Comparison of ENCODE assay signal across 8 mouse cellular contexts in the genomic region with DNA sequence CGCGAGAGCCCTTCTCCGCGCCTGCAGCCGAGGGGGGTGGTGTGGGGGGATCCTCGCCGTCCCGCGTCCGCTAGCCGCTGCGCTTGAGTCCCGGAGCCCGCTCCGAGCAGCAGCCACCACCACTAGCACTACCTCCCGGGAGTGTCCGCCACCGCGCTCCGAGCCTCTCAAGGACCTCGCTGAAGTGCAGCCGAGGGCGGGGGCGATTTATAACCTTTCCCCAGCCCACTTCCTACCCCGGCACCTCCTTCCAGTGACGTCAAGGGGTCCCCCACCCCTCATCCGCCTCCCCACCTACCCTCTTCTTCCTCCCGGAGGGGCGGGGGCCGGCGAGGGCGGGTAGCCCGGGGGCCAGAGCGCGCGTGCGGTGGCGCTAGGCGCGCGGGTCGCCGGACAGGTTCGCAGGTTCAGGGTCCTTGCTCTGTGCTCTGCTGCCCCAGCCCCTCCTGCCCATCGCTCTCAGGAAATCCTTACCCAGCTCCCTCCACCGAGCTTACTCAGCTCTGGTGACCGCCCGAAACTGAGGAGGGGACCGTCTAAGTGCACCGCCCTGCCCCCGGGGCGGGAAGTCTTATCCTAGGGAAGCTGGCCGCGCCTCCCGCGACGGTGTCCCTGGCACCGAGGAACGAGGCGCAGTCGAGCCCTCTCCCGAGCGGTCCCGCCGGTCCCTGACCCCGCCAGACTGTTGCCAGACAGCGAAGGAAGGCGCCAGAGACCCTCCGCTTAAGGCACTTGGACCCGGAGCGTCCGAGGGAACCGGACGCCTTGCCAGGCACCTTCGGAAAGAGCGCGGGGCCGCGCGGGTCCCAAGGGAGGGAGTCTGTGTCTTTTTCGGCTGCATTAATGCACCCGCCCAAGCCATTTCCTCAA. TPM values are rescaled to one million over a fixed set of nuclear protein-coding genes. Genes with fewer than 3 reads are reported as not detected.
DNase-seq lines count a peak whose midpoint lies in the region; ATAC-seq and TF ChIP-seq lines count a peak whose summit lies in the region.

A gene (minus strand): TSS at position 181 of the 870 bp plus-strand sequence.

- peak within 1 kb of the TSS; percentile 36 for H3K4me3 ChIP-seq in forebrain, postnatal 0 days (ENCODE audit: low read depth, low read length)
- peak within 1 kb of the TSS; percentile 33 for H3K4me3 ChIP-seq in hindbrain, embryonic 11.5 days (ENCODE audit: low read depth, low read length)
- peak within 1 kb of the TSS; percentile 48 for H3K4me3 ChIP-seq in stomach, embryonic 16.5 days (replicated peaks; ENCODE audit: low read length)

- H3K4me1 ChIP-seq in forebrain, postnatal 0 days (ENCODE audit: insufficient read depth), result peaks cover 11% of the 10 kb centered on the region; the same call in 1 of the 2 replicates
- H3K4me1 ChIP-seq in hindbrain, embryonic 11.5 days (replicated peaks; ENCODE audit: control insufficient read depth, insufficient read depth, low read length), result peaks cover 11% of the 10 kb centered on the region
- H3K4me1 ChIP-seq in stomach, embryonic 16.5 days (ENCODE audit: control insufficient read depth, insufficient read depth, low read length), result peaks cover 17% of the 10 kb centered on the region

- H3K9me3 ChIP-seq in forebrain, postnatal 0 days (ENCODE audit: low read length), result no peaks in the 10 kb centered on the region
- H3K9me3 ChIP-seq in hindbrain, embryonic 11.5 days (ENCODE audit: control insufficient read depth, low read length), result no peaks in the 10 kb centered on the region
- no peaks in the 10 kb centered on the region for H3K9me3 ChIP-seq in stomach, embryonic 16.5 days (replicated peaks; ENCODE audit: control insufficient read depth, low read length)

- ATAC-seq in forebrain, postnatal 0 days, result peak; percentile 65
- ATAC-seq in hindbrain, embryonic 11.5 days (ENCODE audit: low FRiP score), result peak; percentile 60
- ATAC-seq in stomach, embryonic 16.5 days (ENCODE audit: insufficient read depth, low FRiP score), result peak; percentile 66
- ATAC-seq in CD4-positive, CD25-positive, alpha-beta regulatory T cell, adult 4 months, result no peak

- H3K27ac ChIP-seq in forebrain, postnatal 0 days (ENCODE audit: low read depth, low read length), result no peak within 1 kb of the TSS
- H3K27ac ChIP-seq in hindbrain, embryonic 11.5 days (ENCODE audit: low read depth, low read length), result no peak within 1 kb of the TSS
- H3K27ac ChIP-seq in stomach, embryonic 16.5 days (ENCODE audit: low read length), result peak within 1 kb of the TSS; percentile 23; the same call in 1 of the 2 replicates

- peak within 1 kb of the TSS; percentile 33; the same call in 1 of the 2 replicates for H3K9ac ChIP-seq in forebrain, postnatal 0 days
- H3K9ac ChIP-seq in hindbrain, embryonic 11.5 days (ENCODE audit: low read depth, low read length), result no peak within 1 kb of the TSS; the same call in 1 of the 2 replicates
- peak within 1 kb of the TSS; percentile 63 for H3K9ac ChIP-seq in stomach, embryonic 16.5 days (ENCODE audit: low read length)

- H3K4me2 ChIP-seq in forebrain, postnatal 0 days (ENCODE audit: low read depth), result peak within 1 kb of the TSS; percentile 68
- H3K4me2 ChIP-seq in hindbrain, embryonic 11.5 days (replicated peaks; ENCODE audit: low read depth, low read length), result peak within 1 kb of the TSS; percentile 52
- H3K4me2 ChIP-seq in stomach, embryonic 16.5 days (ENCODE audit: low read depth, low read length), result peak within 1 kb of the TSS; percentile 83

- H3K27me3 ChIP-seq in forebrain, postnatal 0 days (ENCODE audit: insufficient read depth, low read length), result peaks cover 65% of the 10 kb centered on the region
- peaks cover 68% of the 10 kb centered on the region for H3K27me3 ChIP-seq in hindbrain, embryonic 11.5 days (ENCODE audit: control insufficient read depth, insufficient read depth, low read length)
- H3K27me3 ChIP-seq in stomach, embryonic 16.5 days (ENCODE audit: control insufficient read depth, insufficient read depth, low read length), result peaks cover 63% of the 10 kb centered on the region

- H3K36me3 ChIP-seq in forebrain, postnatal 0 days (ENCODE audit: insufficient read depth), result no peaks in the 10 kb centered on the region
- H3K36me3 ChIP-seq in hindbrain, embryonic 11.5 days (ENCODE audit: control insufficient read depth, insufficient read depth, low read length), result no peaks in the 10 kb centered on the region
- no peaks in the 10 kb centered on the region for H3K36me3 ChIP-seq in stomach, embryonic 16.5 days (ENCODE audit: control insufficient read depth, insufficient read depth, low read length)

- TF ChIP-seq CTCF in forebrain, postnatal 0 days (IDR thresholded peaks at IDR 0.05; ENCODE audit: low read depth), result no peak

- 2% methylated on average over 82 of the region's 82 CpGs for WGBS in forebrain, postnatal 0 days
- under 1% methylated on average over 64 of the region's 82 CpGs for whole genome bisulfite sequencing in hindbrain, embryonic 11.5 days
- WGBS in stomach, embryonic 16.5 days, result under 1% methylated on average over 81 of the region's 82 CpGs

- peak; percentile 60 for DNase-seq in ES-CJ7 (ENCODE audit: low read depth, low spot score)
- peak; percentile 67 for DNase-seq in adrenal gland, adult 8-10 months
- no peak for DNase-seq in forebrain, postnatal 0 days
- peak; percentile 59 for DNase-seq in hindbrain, embryonic 11.5 days (ENCODE audit: low spot score)
- no peak for DNase-seq in left cerebral cortex, adult 8-10 months (ENCODE audit: low spot score in 2 of 2)
- peak; percentile 85 for DNase-seq in lung, postnatal 25 days (ENCODE audit: low spot score)

RNA-seq across cellular contexts. Expression of the gene that starts here (rescaled TPM):
- 10 to 100 TPM; 53.9 to 96.3 (median 78.7) TPM for total RNA-seq in adrenal gland, adult 8-10 months (2022)
- 8.5 and 11.6 TPM in 2 replicates for total RNA-seq in forebrain, postnatal 0 days (2014; rRNA removed)
- polyA plus RNA-seq in forebrain, postnatal 0 days (2015; fragmentation: Nextera tagmentation; extraction: Ambion mirVana), result 6.4 and 10.1 TPM in 2 replicates
- polyA plus RNA-seq in hindbrain, embryonic 11.5 days (2014; fragmentation: Nextera tagmentation; extraction: Ambion mirVana), result 12.3 and 13.5 TPM in 2 replicates
- total RNA-seq in left cerebral cortex, adult 8-10 months (2022), result 10 to 100 TPM; 32.9 to 40.4 (median 35.7) TPM
- 8.7 and 9.9 TPM in 2 replicates for polyA plus RNA-seq in stomach, embryonic 16.5 days (2015; fragmentation: Nextera tagmentation; extraction: Ambion mirVana)
- polyA plus RNA-seq in CD4-positive, CD25-positive, alpha-beta regulatory T cell, adult 4 months (2017; shearing (Covaris generic)), result under 1 TPM in 1 of 2 experiments, not detected in 1; 0.13 TPM

Comparison
In these comparisons a context has a peak if more than half of its experiments do, and no peak if none do; other contexts are left out.
1. DNase-seq: peak in ES-CJ7 (single experiment), adrenal gland, adult 8-10 months (single experiment), hindbrain, embryonic 11.5 days (single experiment) and lung, postnatal 25 days (single experiment); none in forebrain, postnatal 0 days (single experiment) and left cerebral cortex, adult 8-10 months (0 of 2).
2. Peak in every context shown above with its lines, with median percentiles within 50 percentile points of each other: H3K4me2 ChIP-seq and H3K4me3 ChIP-seq.